Mouse (Mus musculus) Muller cell, postnatal 12 days (primary cell): Measurements from ENCODE around the gene Sipa1.
A peak's percentile ranks its signal among the peaks of the same experiment; 100 is the strongest.

ENCODE experiments used
- DNase-seq: peaks from one replicate; pipeline ENCODE4 v3.0.0-alpha.2; 2015; ENCODE audit errors: inconsistent ontology term

Gene Sipa1

DNA sequence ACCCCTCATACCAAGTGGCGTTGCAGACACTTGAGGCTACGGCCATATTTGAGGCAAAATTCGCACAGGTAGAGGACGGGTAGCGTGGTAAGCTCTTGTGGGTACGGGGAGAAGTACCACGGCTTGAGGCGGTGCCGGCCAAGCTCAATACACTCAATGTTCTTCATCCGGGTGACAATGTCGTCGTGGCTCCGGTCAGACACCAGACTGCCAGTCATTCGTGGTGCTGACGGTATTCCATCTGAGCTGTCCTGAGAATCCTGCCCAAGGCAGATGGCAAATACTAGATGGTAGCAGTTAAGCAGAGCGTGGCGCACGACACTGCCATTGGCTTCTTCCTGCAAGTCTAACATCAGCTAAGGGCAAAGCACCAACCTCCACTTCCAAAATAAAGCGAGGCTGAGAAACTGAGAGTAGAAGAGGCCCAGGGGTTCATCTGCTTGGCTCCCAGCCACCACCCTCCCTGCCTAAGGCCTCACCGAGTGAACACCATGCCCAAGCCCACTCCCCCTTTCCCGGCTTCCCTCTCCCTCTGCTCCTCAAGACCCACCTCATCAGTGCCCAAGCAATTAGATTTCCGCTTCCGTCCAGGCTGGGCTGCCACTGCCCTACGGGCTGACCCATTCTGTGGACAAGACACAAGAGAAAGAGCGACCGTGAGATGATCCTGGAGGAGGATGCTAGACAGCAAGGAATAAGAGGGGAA, 55.6 kb downstream of the Sipa1 start:
- no peak for DNase-seq

DNA sequence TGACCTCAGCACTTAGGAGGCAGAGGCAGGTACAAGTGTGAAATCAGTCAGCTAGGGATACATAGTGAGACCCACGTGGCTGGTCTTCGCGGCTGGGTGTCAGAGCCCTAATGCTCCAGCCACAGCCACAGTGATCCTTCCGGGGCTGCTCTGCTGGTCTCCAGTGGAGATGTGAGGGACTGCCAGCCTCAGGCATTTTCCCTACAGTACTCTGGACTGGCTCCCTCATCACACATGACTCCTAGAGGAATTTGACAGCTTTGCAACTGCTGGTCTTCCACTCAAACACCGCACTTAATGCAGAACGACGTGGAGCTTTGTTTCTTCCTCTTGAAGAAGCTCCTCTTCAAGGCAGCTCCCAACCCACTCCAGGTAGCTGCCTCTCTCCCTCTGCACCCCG, 57.3 kb downstream of the Sipa1 start:
- DNase-seq, result no peak

DNA sequence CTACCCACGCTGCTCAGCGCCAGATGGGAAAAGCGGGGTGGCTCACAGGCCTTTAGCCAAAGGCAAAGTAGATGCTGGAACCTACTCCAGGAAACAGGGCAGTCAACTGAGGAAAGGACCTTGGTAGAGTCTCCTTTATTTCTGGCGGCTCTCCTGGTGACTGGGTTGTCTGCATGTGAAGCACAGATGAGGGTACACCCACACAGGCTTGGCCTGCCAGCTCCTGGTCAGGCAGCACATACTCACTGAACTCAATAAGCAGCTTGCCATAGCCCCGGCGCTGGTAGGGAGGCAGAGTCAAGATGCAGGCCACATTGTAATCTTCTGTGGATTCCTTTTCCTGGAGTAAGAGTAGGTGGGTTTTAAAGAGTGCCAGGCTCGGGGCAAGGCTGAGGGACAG, 58.4 kb downstream of the Sipa1 start:
- no peak for DNase-seq

DNA sequence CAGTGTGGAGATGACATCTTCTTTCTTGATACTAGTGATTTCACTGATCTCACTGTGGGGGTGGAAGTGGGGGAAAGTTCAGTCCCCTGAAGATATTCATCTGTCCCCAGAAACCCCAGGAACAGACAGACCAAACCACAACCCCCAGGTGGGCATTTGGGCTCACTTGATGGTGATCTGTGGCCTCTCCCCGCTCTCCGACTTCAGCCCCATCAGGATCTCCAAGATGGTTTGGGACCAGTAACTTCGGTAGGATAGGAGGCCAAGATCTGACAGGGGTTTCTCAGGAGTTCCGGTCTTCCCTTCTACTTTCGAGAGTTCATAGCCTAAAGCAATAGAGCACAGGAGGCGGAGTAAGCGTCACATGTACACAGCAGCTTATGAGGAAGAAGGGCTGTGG, 59.8 kb downstream of the Sipa1 start:
- DNase-seq, result no peak

DNA sequence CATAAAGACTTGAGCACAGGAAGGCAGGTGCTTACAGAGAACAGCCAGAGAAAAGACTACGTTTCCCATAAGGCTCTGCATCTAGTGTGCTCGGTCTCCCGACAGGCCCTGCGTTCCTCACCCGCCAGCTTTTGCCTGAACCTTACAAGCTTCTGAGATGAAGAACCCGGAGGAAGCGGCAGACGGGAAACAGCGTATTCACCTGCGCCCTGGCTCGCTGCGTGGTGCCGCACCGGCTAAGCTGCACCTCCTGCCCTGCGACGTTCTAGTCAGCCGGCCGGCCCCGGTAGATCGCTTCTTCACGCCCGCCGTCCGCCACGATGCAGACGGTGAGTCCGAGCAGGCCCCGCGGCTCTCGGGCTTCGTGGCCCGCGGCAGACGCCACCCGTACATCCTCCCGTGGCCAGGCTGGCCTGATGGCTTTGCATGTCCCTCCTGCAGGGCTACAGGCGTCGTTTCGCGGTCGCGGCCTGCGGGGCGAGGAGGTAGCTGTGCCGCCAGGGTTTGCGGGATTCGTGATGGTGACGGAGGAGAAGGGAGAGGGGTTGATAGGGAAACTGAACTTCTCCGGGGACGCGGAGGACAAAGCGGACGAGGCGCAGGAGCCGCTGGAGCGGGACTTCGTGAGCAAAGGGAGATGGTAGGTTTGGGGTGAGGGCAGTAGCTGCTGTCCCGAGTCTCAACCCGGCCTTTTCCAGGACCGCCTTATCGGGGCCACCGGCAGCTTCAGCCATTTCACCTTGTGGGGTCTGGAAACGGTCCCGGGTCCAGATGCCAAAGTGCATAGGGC, 61.6 kb downstream of the Sipa1 start, which contains the start of gene Rnaseh2c:
Gene Rnaseh2c, plus strand, starts transcription at position 122 of the 790 bp plus-strand sequence.
- peak; percentile 81 for DNase-seq
